Mouse (Mus musculus) ES-Bruce4 (cell line): ENCODE results near the gene Rbm12.

Experiments used
- CTCF ChIP-seq: IDR thresholded peaks from one replicate; pipeline ENCODE4 v1.8.1; 2011; ENCODE audit warnings: low read depth, low read length
- POLR2A ChIP-seq: IDR thresholded peaks from one replicate; pipeline ENCODE4 v1.8.1; 2011; ENCODE audit warnings: low read length; ENCODE audit not compliant: insufficient read depth

DNA sequence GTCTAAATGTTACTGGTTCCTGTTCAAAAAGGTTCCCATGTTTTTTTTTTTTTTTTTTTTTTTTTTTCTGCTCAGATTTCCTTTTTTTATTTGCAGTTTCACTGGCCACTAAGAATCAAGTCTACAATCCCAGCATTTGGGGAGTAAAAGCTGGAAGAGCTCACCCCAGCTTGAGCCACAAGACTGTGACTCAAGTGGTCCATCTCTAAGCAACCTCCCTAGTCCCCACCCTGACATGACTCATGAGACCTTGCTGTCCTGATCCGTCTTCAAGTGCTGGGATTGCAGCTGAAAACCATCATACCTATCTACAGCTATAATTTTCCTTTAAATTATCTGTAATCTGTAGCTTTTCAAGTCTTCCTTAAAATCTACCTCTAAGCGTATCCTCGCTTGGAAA is 27.2 kb downstream of the Rbm12 start:
- TF ChIP-seq CTCF (no peak), POLR2A (no peak)
